Mouse (Mus musculus) E14TG2a.4 (cell line): ENCODE results near the gene Tmed1.
A peak's percentile ranks its signal among the peaks of the same experiment; 100 is the strongest.
"Not testable (repeated sequence)": the region's sequence is repeated elsewhere in the genome, so short reads cannot be mapped to it uniquely, and the experiment has no call there.

Experiments used
- H3K27me3 ChIP-seq: 2 replicates; pipeline ENCODE4 v1.6.1; 2014; ENCODE audit warnings: low read length, control low read depth; ENCODE audit not compliant: insufficient read depth
- H3K36me3 ChIP-seq: 2 replicates; pipeline ENCODE4 v1.6.1; 2014; ENCODE audit warnings: low read length, control low read depth; ENCODE audit not compliant: insufficient read depth
- H3K4me1 ChIP-seq: replicated peaks from 2 replicates; pipeline ENCODE4 v1.6.1; 2014; ENCODE audit warnings: low read depth, low read length, control low read depth
- H3K4me3 ChIP-seq: replicated peaks from 2 replicates; pipeline ENCODE4 v1.5.1; 2014; ENCODE audit warnings: mild to moderate bottlenecking, low read length
- H3K9me3 ChIP-seq: 2 replicates; pipeline ENCODE4 v1.6.1; 2014; ENCODE audit warnings: low read length, control low read depth
- CTCF ChIP-seq: conservative IDR thresholded peaks from 2 replicates; pipeline ENCODE4 v1.5.1; 2014; ENCODE audit warnings: low read length
- NANOG ChIP-seq: IDR thresholded peaks from 2 replicates; pipeline ENCODE4 v1.6.1; 2014; ENCODE audit warnings: borderline replicate concordance, low read length, mixed read lengths
- POU5F1 ChIP-seq: IDR thresholded peaks from 2 replicates; pipeline ENCODE4 v1.6.1; 2014; ENCODE audit warnings: low read length, borderline replicate concordance

Tmed1 gene

GRCm38 (mm10) chr9:21547075-21547941 lies 37.3 kb upstream of the Tmed1 start:
- no peaks in the 10 kb centered on the region for H3K9me3 ChIP-seq
- H3K4me1 ChIP-seq, result peaks cover 62% of the 10 kb centered on the region
- peaks cover 41% of the 10 kb centered on the region for H3K36me3 ChIP-seq
- H3K27me3 ChIP-seq, result no peaks in the 10 kb centered on the region
- no peak for TF ChIP-seq POU5F1
- no peak for TF ChIP-seq NANOG
- H3K4me3 ChIP-seq, result peak overlapping the region; percentile 88

DNA sequence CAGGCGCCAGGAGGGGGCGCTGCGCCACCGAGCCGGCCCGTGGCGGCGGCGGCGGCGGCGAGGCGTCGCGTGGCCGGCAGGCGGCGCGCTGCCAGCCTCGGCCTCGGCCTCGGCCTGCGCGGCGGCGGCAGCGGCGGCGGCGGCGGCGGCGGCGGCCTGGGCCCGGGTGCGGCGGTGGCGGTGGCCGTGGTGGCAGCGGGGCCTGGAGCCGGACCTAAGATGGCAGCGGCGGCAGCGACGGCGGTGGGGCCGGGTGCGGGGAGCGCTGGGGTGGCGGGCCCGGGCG lies 36.7 kb upstream of the Tmed1 start, which contains the start of gene Carm1:
TSS of gene Carm1 (plus strand) at position 106 of the 286 bp plus-strand sequence.
- H3K9me3 ChIP-seq, result no peaks in the 10 kb centered on the region
- TF ChIP-seq POU5F1 (no peak), NANOG (no peak), CTCF (no peak)
- peaks cover 35% of the 10 kb centered on the region for H3K36me3 ChIP-seq
- peaks cover 56% of the 10 kb centered on the region for H3K4me1 ChIP-seq
- H3K27me3 ChIP-seq, result no peaks in the 10 kb centered on the region
- peak within 1 kb of the TSS; percentile 93 for H3K4me3 ChIP-seq

DNA sequence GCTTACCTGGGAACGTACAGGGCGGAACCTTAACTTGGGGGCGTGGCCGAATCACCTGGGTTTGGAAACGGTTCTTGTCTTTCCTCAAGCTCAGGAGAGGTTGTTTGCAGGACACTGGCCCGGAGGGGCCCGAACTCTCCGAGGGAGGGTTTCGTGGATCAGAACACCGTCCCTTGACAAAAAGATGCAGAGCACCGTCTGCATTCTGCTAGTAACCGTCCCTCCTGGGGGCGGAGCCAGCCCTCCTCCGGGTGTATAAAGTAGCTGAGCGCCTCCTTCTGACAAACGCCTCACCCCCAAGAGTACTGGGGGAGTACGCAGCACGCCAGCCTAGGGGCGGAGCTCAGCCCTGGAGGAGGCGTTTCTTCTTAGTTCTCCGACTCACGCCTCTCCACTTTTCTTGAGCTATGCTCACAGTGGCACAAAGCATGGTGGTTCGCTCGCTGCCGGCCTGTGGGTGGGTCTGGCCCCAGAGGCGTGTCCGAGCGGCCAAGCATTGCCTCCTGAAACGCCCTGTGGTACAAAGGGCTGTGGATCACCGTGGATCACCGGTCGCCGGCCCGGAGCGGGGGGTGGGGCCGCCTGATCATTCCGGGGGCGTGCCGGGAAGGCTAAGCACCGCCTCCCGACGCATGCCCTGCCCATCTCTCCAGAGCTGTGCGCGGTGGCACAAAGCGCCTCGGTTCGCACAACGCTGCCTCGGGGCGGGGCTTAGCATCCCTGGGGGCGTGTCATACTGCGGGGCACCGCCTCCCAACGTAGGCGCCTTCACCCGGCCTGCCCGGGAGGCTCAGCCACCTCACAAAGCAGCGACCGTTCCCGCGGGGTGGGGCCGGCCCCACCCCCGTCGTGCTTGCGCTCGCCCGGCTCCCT lies 36.1 kb upstream of the Tmed1 start:
- Histone ChIP-seq H3K4me3 (peak overlapping the region; percentile 93), H3K4me1 (peaks cover 50% of the 10 kb centered on the region), H3K9me3 (no peaks in the 10 kb centered on the region), H3K27me3 (no peaks in the 10 kb centered on the region), H3K36me3 (peaks cover 29% of the 10 kb centered on the region)
- TF ChIP-seq NANOG, result no peak
- TF ChIP-seq CTCF, result no peak
- no peak for TF ChIP-seq POU5F1

DNA sequence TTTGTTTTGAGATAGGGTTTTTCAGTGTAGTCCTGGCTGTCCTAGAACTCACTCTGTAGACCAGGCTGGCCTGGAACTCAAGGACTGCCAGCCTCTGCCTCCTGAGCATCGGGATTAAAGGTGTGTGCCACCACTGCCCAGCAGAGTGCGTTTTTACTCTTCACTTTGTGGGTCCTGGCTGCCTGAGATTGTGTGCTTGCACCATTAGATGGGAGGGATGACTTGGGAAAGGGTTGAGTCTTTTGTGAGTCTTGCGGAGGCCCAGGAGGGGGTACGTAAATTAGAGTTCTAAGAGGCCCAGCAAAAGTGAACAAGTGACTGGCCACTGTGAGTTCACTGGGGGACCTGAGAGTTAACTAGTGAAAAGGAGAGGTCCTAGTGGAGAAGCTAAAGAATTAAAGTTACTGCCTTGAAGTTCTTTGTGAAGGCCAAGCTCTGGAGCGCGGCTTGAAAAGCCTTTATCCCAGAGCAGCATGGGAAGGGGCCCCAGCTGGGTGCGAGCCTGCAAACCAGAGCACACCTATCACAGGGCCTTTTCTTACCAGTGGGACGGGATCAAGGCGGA lies 35.4 kb upstream of the Tmed1 start:
- no peak for TF ChIP-seq CTCF
- no peak for TF ChIP-seq NANOG
- no peak for TF ChIP-seq POU5F1
- H3K36me3 ChIP-seq, result peaks cover 22% of the 10 kb centered on the region
- no peaks in the 10 kb centered on the region for H3K9me3 ChIP-seq
- peaks cover 43% of the 10 kb centered on the region for H3K4me1 ChIP-seq
- H3K4me3 ChIP-seq, result peak overlapping the region; percentile 93
- no peaks in the 10 kb centered on the region for H3K27me3 ChIP-seq

GRCm38 (mm10) chr9:21542001-21542400 lies 31.9 kb upstream of the Tmed1 start:
- H3K27me3 ChIP-seq, H3K4me3 ChIP-seq, H3K9me3 ChIP-seq, H3K36me3 ChIP-seq: not testable (repeated sequence)
- peaks cover 27% of the 10 kb centered on the region for H3K4me1 ChIP-seq

DNA sequence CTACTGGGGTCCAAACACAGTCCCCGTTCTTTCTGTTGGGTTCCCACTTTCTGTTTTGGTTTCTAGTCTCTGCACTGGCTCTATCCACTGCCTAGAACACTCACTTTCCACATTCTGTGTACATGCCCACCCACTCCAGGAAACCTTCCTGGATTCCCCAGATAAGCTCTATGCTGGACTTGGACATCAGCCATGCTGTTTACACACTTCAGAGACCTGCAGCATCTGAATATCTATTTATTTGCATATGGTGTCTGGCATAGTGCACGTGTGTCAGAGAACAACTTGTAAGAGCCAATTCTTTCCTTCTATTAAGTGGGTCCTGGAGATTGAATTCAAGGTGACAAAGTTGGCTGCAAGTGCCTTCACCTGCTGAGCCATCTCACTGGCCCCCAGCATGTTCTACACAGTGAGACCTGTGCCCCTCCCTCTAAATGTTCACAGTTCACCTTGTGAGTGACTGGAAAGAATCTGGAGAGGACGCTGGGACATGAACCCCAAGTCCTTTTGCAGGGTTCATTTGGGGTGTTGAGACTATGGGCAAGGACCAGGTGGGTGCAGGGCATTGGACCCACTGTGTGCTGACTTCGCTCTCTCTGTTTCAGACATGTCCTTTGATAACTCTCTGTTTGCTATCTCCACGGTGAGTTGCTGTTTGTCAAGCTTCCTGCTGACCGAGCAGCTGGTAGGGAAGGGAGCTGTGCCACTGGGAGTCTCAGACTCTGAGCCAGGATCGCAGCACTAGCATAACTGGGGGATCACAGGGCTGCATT lies 30.1 kb upstream of the Tmed1 start:
- Histone ChIP-seq H3K36me3 (no peaks in the 10 kb centered on the region), H3K4me1 (peaks cover 34% of the 10 kb centered on the region), H3K9me3 (no peaks in the 10 kb centered on the region), H3K4me3 (no peak overlapping the region), H3K27me3 (no peaks in the 10 kb centered on the region)
- no peak for TF ChIP-seq POU5F1
- TF ChIP-seq NANOG, result no peak
- TF ChIP-seq CTCF, result no peak

- H3K4me3 ChIP-seq, result no peak overlapping the region
- peaks cover 20% of the 10 kb centered on the region for H3K4me1 ChIP-seq
- H3K27me3 ChIP-seq, result no peaks in the 10 kb centered on the region
- no peak for TF ChIP-seq POU5F1
- TF ChIP-seq CTCF, result no peak
- TF ChIP-seq NANOG, result no peak
- no peaks in the 10 kb centered on the region for H3K9me3 ChIP-seq
- H3K36me3 ChIP-seq, result no peaks in the 10 kb centered on the region
Observed at GRCm38 (mm10) chr9:21537009-21537408, 27.0 kb upstream of the Tmed1 start.

DNA sequence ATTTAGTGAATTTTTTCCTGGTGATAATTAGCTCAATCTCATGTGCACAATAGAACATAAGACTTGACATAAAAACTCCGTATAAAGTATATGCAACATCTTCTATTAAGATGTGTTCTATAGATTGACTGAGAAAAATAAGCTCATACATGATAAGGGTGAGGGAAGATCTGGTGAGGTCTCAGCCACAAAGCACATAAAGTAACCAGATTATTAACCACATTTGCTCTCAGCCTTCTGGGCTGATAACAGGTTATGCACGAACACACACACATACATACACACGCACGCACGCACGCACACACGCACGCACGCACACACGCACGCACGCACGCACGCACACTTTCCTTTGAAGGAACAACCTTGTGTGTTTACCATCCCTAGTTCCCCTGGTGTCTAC lies 26.4 kb upstream of the Tmed1 start:
- TF ChIP-seq POU5F1 (no peak), CTCF (no peak), NANOG (no peak)
- H3K27me3 ChIP-seq, result no peaks in the 10 kb centered on the region
- H3K9me3 ChIP-seq, result no peaks in the 10 kb centered on the region
- H3K36me3 ChIP-seq, result no peaks in the 10 kb centered on the region
- no peak overlapping the region for H3K4me3 ChIP-seq
- H3K4me1 ChIP-seq, result peaks cover 20% of the 10 kb centered on the region
